Mouse (Mus musculus) embryonic facial prominence, embryonic 10.5 days (tissue): ENCODE results near the gene Gadd45gip1. TPM values are rescaled to one million over a fixed set of nuclear protein-coding genes. Genes with fewer than 3 reads are reported as not detected.

Source experiments
- DNase-seq: peaks from one replicate; pipeline ENCODE4 v3.0.0-alpha.2; 2017; ENCODE audit warnings: low spot score
- H3K27ac ChIP-seq: fragments of 300-500 bp; sonication (generic); replicated peaks from 2 replicates; pipeline ENCODE4 v1.5.1; 2016; ENCODE audit warnings: mild to moderate bottlenecking
- H3K27me3 ChIP-seq: fragments of 300-500 bp; sonication (generic); replicated peaks from 2 replicates; pipeline ENCODE4 v1.6.1; 2016; ENCODE audit warnings: low read depth, mild to moderate bottlenecking; ENCODE audit not compliant: poor library complexity, severe bottlenecking
- H3K36me3 ChIP-seq: fragments of 300-500 bp; sonication (generic); replicated peaks from 2 replicates; pipeline ENCODE4 v1.6.1; 2016; ENCODE audit warnings: mild to moderate bottlenecking, moderate library complexity
- H3K4me1 ChIP-seq: fragments of 300-500 bp; sonication (generic); 2 replicates; pipeline ENCODE4 v1.6.1; 2016
- H3K4me3 ChIP-seq: fragments of 300-500 bp; sonication (generic); 2 replicates; pipeline ENCODE4 v1.5.1; 2016; ENCODE audit warnings: mild to moderate bottlenecking, moderate library complexity
- H3K9me3 ChIP-seq: fragments of 300-500 bp; sonication (generic); 2 replicates; pipeline ENCODE4 v1.6.1; 2016; ENCODE audit warnings: mild to moderate bottlenecking
- WGBS: fragments of 180-500 bp; shearing (Covaris S2); methylation state at CpG from one replicate; pipeline ENCODE4 v1.1.7; 2016; 5-methylcytosine and 5-hydroxymethylcytosine counted together
- polyA plus RNA-seq: library from polyadenylated mRNA; unstranded; fragments of >200 nt; fragmentation: Nextera tagmentation; extraction: Ambion mirVana; gene quantifications from 2 replicates; pipeline ENCODE4 v1.2.1, GENCODE M21; 2016

Gene Gadd45gip1
- polyA plus RNA-seq, 1 experiment from 2014 or later: 45.2 TPM

DNA sequence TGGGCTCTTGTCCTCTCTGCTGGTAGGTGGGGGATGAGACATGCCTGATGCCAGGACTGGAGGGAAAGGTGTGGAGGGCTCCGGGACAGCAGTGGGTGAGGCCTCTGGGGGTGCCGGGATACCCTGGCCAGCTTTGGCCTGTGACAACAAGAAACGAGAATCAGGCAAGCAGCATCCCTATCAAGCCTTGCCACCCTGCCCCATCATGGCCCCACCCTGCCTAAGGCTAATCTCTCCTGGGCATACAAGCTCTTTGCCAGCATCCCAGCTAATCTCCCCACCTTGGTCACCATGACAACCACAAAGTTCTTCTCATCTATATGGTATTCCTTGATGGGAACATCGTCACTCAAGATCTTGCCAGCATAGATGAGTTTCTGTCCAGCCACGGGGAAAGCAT is 7.2 kb downstream of the Gadd45gip1 start:
- H3K4me3 ChIP-seq: peak overlapping the region; percentile 23; the same call in 1 of the 2 replicates
- H3K27me3 ChIP-seq: no peaks in the 10 kb centered on the region
- H3K9me3 ChIP-seq: no peaks in the 10 kb centered on the region
- peak overlapping the region; percentile 70; the same call in 1 of the 2 replicates for H3K27ac ChIP-seq
- no peak for DNase-seq
- H3K36me3 ChIP-seq: peaks cover 85% of the 10 kb centered on the region
- peaks cover 45% of the 10 kb centered on the region for H3K4me1 ChIP-seq
- WGBS: 93% methylated on average over 5 of the region's 5 CpGs

DNA sequence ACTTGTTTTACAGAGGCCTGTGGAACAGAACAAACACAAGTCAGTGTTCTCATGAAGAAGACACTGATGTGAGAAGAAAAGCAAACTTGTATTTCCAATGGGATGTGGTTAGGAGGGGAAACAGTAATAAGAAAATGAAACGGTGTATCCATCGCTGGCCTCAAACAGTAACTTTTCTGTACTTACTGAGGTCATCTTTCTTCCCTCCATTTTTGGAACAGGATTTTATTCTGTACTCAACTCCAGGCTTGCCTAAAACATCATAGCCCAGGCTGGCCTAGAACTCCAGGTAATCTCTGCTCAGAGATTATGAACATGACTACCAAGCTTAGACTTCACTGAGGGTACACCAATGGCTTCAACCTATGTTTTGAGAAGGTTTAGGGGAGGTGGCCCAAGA is 8.1 kb downstream of the Gadd45gip1 start:
- H3K9me3 ChIP-seq: no peaks in the 10 kb centered on the region
- no peaks in the 10 kb centered on the region for H3K27me3 ChIP-seq
- H3K27ac ChIP-seq: no peak overlapping the region; the same call in 1 of the 2 replicates
- WGBS: 98% methylated on average over 2 of the region's 2 CpGs
- H3K4me1 ChIP-seq: peaks cover 54% of the 10 kb centered on the region
- peaks cover 85% of the 10 kb centered on the region for H3K36me3 ChIP-seq
- peak overlapping the region; percentile 98 for H3K4me3 ChIP-seq
- no peak for DNase-seq

DNA sequence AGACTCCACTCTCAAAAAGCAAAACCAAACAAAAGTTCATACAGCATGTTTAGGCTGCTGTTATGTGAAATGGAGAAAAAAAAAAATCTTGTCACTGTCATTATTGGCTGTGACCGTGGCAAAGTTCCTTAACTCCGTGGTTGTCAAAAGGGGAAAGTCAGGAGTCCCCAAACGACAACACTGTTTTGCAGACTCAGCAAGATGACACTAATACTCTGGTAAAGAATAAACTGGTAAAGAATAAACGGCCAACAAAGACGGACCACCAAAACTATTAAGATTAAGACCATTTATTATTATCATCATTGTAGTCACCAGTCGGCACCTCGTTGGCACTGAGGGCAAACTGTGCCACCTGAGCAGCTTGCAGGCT is 8.5 kb downstream of the Gadd45gip1 start:
- Histone ChIP-seq H3K36me3 (peaks cover 85% of the 10 kb centered on the region), H3K4me1 (peaks cover 59% of the 10 kb centered on the region), H3K27ac (peak overlapping the region; percentile 97), H3K4me3 (peak overlapping the region; percentile 98), H3K9me3 (no peaks in the 10 kb centered on the region), H3K27me3 (no peaks in the 10 kb centered on the region)
- WGBS: 5% methylated on average over 7 of the region's 7 CpGs
- no peak for DNase-seq

DNA sequence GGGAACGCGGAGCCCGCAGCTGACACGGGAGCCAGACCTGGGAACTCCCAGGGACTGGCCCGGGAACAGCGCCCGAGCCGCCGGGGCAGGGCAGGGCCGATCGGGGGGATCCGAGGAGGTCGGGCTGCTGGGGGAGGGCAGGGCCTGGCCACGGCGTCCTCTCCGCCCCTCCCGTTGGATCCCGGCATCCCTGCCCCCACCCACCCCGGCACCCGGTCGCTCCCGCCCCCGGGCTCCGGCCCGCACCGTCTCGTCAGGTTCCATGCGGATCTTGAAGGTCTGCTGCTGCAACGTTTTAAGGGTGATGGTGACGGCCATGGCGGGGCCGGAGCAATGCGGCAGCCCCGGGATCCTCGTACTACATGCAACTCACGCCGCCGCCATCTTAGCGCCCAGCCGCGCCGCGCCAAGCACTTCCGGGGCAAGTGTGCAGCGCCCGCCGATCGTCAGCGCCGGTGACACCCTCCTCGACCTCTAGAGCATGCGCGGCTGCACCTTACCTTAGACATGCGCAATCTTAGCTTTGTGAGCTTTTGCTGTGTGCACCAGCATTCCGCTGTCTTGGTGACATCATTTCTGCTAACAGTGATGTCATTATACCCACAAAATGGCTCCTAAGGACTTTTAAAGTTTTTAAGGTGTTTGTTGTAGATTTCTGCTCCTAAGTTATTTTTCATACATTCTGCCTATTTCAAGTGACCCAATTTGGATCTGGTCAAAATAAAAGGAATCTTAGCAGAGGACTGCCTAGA is 9.1 kb downstream of the Gadd45gip1 start, which contains the start of gene Rad23a:
Gene Rad23a (minus strand): TSS at position 418 of the 752 bp plus-strand sequence.
- Histone ChIP-seq H3K4me1 (peaks cover 64% of the 10 kb centered on the region), H3K27ac (peak within 1 kb of the TSS; percentile 97), H3K9me3 (no peaks in the 10 kb centered on the region), H3K36me3 (peaks cover 85% of the 10 kb centered on the region), H3K27me3 (no peaks in the 10 kb centered on the region), H3K4me3 (peak within 1 kb of the TSS; percentile 98)
- 1% methylated on average over 55 of the region's 55 CpGs for WGBS
- DNase-seq: peak; percentile 95

DNA sequence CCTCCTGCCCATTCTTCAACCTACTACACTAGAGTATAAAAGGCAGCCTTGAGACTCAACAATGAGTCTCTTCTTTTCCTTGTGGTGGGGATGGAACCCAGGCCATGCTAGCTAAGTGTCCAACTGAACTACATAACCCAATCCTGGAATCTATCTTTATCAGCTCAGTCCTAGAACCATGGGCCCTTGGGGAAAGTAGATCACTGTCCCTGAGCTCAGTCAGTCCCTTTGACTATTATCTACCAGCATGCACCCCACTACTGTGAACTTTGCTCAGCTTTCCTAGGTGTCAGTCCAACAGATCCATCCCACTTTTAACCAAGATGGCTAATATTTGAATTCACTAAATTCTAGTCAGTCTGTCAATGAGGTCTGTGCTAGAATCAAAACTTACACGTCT is 10.2 kb downstream of the Gadd45gip1 start:
- Histone ChIP-seq H3K27ac (no peak overlapping the region), H3K4me1 (peaks cover 60% of the 10 kb centered on the region), H3K36me3 (peaks cover 81% of the 10 kb centered on the region), H3K9me3 (no peaks in the 10 kb centered on the region), H3K27me3 (no peaks in the 10 kb centered on the region), H3K4me3 (no peak overlapping the region)
- 79% methylated on average over 1 of the region's 1 CpGs for WGBS
- DNase-seq: no peak

DNA sequence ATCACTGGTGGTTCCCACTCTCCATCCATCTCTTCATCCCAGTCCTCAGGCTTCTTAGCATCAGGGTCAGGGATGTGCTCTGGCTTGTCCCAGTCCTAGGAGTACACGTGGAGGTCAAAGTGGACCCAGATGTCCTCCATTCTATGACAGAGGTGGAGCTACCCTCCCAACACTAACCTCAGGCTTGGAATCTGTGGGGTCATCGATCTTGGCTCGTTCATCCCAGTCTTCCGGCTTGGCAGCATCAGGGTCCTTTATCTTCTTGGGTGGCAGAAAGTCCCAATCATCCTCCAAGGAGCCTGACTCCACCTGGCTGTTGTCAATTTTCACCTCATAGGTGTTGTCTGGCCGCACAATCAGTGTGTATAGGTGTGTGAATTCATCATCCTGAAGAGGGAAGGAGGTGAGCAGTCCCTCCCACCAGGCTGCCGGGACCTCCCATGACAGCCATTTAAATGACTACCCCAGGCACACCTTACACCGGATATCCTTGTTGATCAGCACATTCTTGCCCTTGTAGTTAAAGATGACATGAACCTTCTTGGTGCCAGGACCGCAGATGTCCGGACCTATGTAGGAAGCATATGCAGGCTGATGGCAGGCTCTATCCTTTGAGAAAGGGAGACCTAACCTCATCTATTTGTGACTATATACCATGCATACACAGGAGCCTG is 13.2 kb downstream of the Gadd45gip1 start:
- no peaks in the 10 kb centered on the region for H3K9me3 ChIP-seq
- DNase-seq: no peak
- peaks cover 53% of the 10 kb centered on the region for H3K36me3 ChIP-seq
- H3K27ac ChIP-seq: no peak overlapping the region
- H3K4me3 ChIP-seq: peak overlapping the region; percentile 99
- H3K4me1 ChIP-seq: peaks cover 43% of the 10 kb centered on the region
- H3K27me3 ChIP-seq: no peaks in the 10 kb centered on the region
- WGBS: 90% methylated on average over 9 of the region's 9 CpGs

DNA sequence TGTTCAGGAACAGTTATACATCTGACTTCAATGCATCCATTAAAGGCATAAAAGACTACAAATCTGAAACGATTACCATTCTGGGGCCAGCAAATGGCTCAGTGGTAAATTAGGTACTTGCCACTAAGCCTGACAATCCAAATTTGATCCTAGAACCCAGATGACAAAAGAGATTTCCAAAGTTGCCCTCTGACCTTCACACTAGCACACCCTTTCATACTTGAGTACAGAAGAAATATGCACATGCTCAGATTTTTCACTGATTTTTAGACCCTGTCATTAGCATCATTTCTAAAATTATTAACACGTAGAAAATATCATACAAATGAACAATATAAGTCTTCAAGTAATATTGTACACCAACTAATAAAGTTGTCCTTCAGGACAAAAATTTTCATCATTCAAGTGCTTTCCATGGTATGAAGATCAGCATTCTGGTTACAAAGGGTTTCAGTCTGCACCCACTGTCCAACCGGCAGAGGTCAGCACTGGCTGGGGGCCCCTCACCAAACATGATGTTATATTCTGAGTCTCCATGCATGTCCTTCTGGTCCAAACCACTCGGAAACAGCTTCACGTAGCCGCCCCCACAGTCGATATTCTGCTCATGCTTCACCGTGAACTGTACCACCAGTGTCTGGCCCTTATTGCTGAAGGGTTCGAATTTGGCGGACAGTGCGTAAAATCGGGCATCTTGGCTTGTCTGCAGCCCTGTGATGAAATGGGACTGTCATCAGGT is 14.2 kb downstream of the Gadd45gip1 start:
- WGBS: 20% methylated on average over 12 of the region's 12 CpGs
- H3K36me3 ChIP-seq: peaks cover 53% of the 10 kb centered on the region

DNA sequence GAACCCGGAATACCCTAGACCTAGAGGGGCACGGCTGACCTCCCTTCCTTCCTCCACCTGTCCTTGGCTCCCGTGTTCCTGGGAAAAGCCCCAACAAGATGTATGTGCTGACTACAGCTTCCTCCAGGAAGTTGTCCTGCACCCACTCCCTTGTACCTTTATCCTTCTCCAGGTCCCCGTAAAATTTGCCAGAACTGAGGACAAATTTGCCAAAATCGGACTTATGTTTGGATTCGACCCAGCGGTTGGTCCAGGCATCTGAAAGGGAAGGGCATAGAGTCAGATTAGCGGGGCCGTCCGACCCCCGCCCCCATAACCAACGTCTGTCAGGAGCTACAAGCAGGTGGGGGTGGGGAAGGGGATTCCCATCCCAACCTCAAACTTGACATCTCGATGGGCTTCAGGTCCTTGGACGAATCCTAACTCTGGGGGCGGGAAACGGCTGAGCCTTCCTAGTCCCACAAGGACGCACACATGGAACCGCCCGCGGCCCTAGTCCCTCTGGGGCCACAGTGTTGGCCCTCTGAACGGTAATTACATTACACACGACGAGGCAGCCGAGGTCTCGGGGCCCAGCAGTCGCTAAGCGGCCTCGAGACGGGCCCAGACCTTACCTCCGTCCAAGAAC is 14.9 kb downstream of the Gadd45gip1 start:
- no peaks in the 10 kb centered on the region for H3K27me3 ChIP-seq
- H3K9me3 ChIP-seq: no peaks in the 10 kb centered on the region
- WGBS: under 1% methylated on average over 30 of the region's 30 CpGs
- peaks cover 39% of the 10 kb centered on the region for H3K4me1 ChIP-seq
- peak overlapping the region; percentile 98 for H3K27ac ChIP-seq
- DNase-seq: no peak
- H3K4me3 ChIP-seq: peak overlapping the region; percentile 99
- H3K36me3 ChIP-seq: peaks cover 50% of the 10 kb centered on the region

More for the DNA sequence above, 14.2 kb downstream of the Gadd45gip1 start:
- no peaks in the 10 kb centered on the region for H3K9me3 ChIP-seq
- H3K4me1 ChIP-seq: peaks cover 39% of the 10 kb centered on the region
- H3K27me3 ChIP-seq: no peaks in the 10 kb centered on the region
- peak overlapping the region; percentile 99 for H3K4me3 ChIP-seq
- peak; percentile 63 for DNase-seq
- H3K27ac ChIP-seq: peak overlapping the region; percentile 98

DNA sequence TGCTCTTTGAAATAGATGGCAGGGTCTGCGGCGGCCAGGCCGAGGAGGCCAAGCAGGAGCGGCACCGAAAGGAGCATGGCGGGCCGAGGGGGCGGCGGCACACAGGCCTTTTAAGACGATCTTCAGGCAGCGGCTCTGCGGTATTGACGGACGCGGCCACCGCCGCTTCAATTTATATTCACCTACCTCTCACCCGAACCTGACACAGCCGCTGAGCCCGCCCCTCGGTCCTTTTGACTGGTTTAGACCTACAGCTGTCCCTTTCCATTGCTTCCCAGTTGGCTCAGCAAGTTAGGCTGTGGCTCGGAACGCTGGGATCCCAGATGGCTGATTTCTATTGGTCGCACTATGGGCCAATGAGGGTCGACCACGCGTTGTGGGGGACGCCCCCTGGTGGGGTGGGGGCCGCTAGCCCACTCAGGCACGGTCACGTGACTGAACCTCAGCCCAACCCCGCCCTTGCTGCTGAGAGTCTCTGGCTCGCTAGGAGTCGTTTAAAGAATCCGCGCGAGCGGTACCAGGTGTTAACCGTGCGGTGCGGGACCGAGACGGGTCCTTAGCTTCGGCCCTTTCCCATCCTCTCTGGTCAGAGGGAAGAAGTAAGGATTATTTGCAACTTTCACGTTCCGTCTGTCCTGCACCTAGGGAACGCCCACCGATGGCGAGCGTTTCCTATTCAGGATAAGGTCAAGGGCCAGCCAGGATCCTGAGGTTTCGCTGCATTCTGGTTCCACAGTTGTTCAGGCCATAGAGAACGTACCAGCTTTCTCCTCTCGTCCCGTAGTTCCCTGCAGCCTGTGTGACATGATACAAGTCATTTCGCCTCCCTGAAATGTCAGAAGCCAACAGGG is 15.6 kb downstream of the Gadd45gip1 start, which contains the start of gene Calr:
Gene Calr (minus strand): TSS at position 213 of the 851 bp plus-strand sequence.
- peak within 1 kb of the TSS; percentile 98 for H3K27ac ChIP-seq
- peak within 1 kb of the TSS; percentile 99 for H3K4me3 ChIP-seq
- DNase-seq: peak; percentile 100
- H3K36me3 ChIP-seq: peaks cover 42% of the 10 kb centered on the region
- H3K4me1 ChIP-seq: peaks cover 39% of the 10 kb centered on the region
- H3K27me3 ChIP-seq: no peaks in the 10 kb centered on the region
- H3K9me3 ChIP-seq: no peaks in the 10 kb centered on the region
- WGBS: under 1% methylated on average over 55 of the region's 55 CpGs

DNA sequence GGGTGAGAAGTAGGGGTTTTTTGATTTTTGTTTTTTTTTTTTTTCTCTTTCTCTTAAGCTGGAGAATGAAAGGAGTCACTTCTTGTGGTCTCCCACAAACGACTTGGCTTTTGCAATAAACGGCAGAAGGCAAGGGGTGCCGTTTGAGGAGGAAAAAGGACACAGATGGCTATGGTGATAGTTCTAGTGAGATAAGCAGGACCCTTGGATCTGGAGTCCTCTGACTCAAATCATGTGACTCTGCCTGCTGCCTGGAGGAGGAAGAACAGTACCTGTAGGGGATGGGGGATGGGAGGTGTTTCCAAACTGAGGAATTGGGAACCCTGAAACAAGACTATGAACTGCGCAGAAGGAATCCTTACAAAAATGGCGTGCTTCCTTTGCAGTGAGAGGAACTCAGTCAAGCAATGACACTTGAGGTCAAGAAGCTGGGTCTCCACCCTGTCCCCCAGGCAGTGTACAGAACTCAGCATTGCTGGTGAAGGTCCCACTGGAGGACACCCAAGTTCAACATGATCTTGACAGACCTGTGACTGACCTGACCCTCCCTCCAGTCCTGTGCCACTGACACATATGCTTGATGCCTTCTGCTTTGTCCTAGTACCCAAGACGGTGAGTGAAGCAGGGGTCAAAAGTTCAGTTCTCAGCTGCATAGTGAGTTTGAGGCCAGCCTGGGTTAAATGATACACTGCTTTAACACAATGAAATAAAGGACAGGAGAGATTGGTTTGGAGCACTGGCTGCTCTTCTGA is 16.5 kb downstream of the Gadd45gip1 start:
- Histone ChIP-seq H3K36me3 (peaks cover 33% of the 10 kb centered on the region), H3K4me1 (peaks cover 37% of the 10 kb centered on the region), H3K4me3 (peak overlapping the region; percentile 99), H3K27me3 (no peaks in the 10 kb centered on the region), H3K27ac (peak overlapping the region; percentile 98), H3K9me3 (no peaks in the 10 kb centered on the region)
- no peak for DNase-seq
- WGBS: 54% methylated on average over 6 of the region's 6 CpGs

DNA sequence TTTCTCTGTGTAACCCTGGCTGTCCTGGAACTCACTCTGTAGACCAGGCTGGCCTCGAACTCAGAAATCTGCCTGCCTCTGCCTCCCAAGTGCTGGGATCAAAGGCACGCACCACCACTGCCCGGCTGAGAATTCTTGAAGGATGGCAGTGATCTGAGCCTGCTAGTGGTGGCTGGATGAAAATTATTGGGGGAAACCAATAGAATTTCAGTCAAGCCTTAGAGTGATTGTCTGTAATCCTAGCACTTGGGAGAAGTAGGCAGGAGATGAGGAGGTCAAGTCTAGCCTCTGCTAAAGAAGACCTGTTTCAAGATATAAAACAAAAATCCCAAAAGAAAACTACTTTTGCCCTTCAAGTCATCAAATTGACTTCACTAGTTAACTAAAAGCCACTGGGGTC is 25.1 kb downstream of the Gadd45gip1 start:
- Histone ChIP-seq H3K4me3 (peak overlapping the region; percentile 97), H3K36me3 (peaks cover 30% of the 10 kb centered on the region), H3K27me3 (0 out of 2 replicates have a peak, but pooled peaks cover 5% of the 10 kb centered on the region), H3K9me3 (no peaks in the 10 kb centered on the region), H3K4me1 (peaks cover 13% of the 10 kb centered on the region), H3K27ac (0 out of 2 replicates have a peak overlapping the region, but pooled peaks have one; percentile 92)
- no peak for DNase-seq
- 92% methylated on average over 3 of the region's 3 CpGs for WGBS
